Mouse (Mus musculus) forebrain, embryonic 10.5 days (tissue): ENCODE measurements around the gene Gm340. TPM values are rescaled to one million over a fixed set of nuclear protein-coding genes. Genes with fewer than 3 reads are reported as not detected.

ENCODE experiments used
- DNase-seq: peaks from one replicate; pipeline ENCODE4 v3.0.0-alpha.2; 2017; ENCODE audit warnings: low spot score; ENCODE audit errors: extremely low spot score
- H3K27ac ChIP-seq: fragments of 300-500 bp; sonication (generic); 2 replicates; pipeline ENCODE4 v1.5.1; 2016; ENCODE audit warnings: mild to moderate bottlenecking
- H3K27me3 ChIP-seq: fragments of 300-500 bp; sonication (generic); 2 replicates; pipeline ENCODE4 v1.6.1; 2016; ENCODE audit warnings: mild to moderate bottlenecking; ENCODE audit not compliant: poor library complexity, severe bottlenecking
- H3K36me3 ChIP-seq: fragments of 300-500 bp; sonication (generic); replicated peaks from 2 replicates; pipeline ENCODE4 v1.6.1; 2016; ENCODE audit warnings: mild to moderate bottlenecking, moderate library complexity
- H3K4me1 ChIP-seq: fragments of 300-500 bp; sonication (generic); 2 replicates; pipeline ENCODE4 v1.6.1; 2016
- H3K4me3 ChIP-seq: fragments of 300-500 bp; sonication (generic); 2 replicates; pipeline ENCODE4 v1.5.1; 2016; ENCODE audit warnings: mild to moderate bottlenecking, moderate library complexity
- H3K9me3 ChIP-seq: fragments of 300-500 bp; sonication (generic); 2 replicates; pipeline ENCODE4 v1.6.1; 2016; ENCODE audit warnings: mild to moderate bottlenecking, moderate library complexity
- WGBS: fragments of 180-500 bp; shearing (Covaris S2); methylation state at CpG from one replicate; pipeline ENCODE4 v1.1.7; 2016; 5-methylcytosine and 5-hydroxymethylcytosine counted together
- polyA plus RNA-seq: library from polyadenylated mRNA; unstranded; fragments of >200 nt; fragmentation: Nextera tagmentation; extraction: Ambion mirVana; gene quantifications from 2 replicates; pipeline ENCODE4 v1.2.1, GENCODE M21; 2016

Gm340 gene
- polyA plus RNA-seq, 1 experiment from 2014 or later: 3.2 TPM

- Histone ChIP-seq H3K27me3 (no peaks in the 10 kb centered on the region), H3K4me1 (no peaks in the 10 kb centered on the region), H3K36me3 (peaks cover 39% of the 10 kb centered on the region), H3K4me3 (no peak overlapping the region), H3K27ac (no peak overlapping the region), H3K9me3 (no peaks in the 10 kb centered on the region)
- no peak for DNase-seq
- 93% methylated on average over 20 of the region's 20 CpGs for WGBS
These were observed 5.5 kb downstream of the Gm340 start for GRCm38 (mm10) chr19:41587431-41588222.

DNA sequence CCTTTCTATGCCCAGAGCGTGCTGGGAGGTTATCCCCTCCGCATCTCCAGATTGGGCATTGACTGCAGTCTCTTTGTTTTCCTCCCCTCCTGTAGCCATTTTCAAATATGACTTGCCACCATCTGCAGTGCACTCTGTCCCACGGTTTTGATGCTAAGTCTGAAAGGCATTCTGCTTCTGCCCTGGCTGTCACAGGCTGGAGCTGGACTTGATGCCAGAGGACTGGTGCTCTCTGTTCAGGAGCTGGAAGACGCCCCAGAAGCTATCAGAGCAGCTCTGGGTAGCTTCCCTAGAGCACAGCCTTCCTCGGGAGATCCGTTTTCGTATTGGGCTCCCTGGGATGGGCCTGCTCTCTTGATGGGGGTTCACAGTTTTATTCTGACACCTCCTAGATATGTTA lies 6.9 kb downstream of the Gm340 start:
- Histone ChIP-seq H3K36me3 (peaks cover 25% of the 10 kb centered on the region), H3K27me3 (no peaks in the 10 kb centered on the region), H3K4me3 (no peak overlapping the region), H3K4me1 (no peaks in the 10 kb centered on the region), H3K9me3 (no peaks in the 10 kb centered on the region), H3K27ac (no peak overlapping the region)
- WGBS: 85% methylated on average over 7 of the region's 7 CpGs
- no peak for DNase-seq

- WGBS: 90% methylated on average over 8 of the region's 8 CpGs
- no peak overlapping the region for H3K27ac ChIP-seq
- peaks cover 19% of the 10 kb centered on the region for H3K36me3 ChIP-seq
- no peak for DNase-seq
- H3K4me3 ChIP-seq: no peak overlapping the region
- H3K27me3 ChIP-seq: no peaks in the 10 kb centered on the region
- H3K9me3 ChIP-seq: no peaks in the 10 kb centered on the region
- H3K4me1 ChIP-seq: no peaks in the 10 kb centered on the region
These were observed 7.5 kb downstream of the Gm340 start for GRCm38 (mm10) chr19:41589681-41590080.

DNA sequence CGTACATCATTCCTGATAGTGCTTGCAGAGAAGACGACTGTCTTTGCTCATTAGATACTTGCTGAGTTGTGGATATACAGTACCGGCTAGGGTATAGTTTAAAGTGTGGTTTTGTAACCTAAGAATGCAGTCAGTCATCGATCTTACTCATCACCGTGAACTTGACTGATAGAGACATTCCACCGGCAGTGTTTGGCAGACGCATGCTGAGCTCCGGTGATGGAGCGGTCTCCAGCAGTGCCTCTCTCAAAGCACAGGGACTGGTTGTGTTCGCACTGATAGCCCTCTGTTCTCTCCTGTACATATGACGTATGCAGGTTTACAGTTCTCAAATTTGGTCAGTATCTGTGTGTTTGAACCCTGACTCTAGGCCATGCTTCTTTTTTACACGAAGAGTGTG lies 9.6 kb downstream of the Gm340 start:
- Histone ChIP-seq H3K4me1 (no peaks in the 10 kb centered on the region), H3K4me3 (no peak overlapping the region), H3K27ac (no peak overlapping the region), H3K9me3 (no peaks in the 10 kb centered on the region), H3K36me3 (no peaks in the 10 kb centered on the region), H3K27me3 (no peaks in the 10 kb centered on the region)
- DNase-seq: no peak
- 91% methylated on average over 12 of the region's 12 CpGs for WGBS

- Histone ChIP-seq H3K27me3 (no peaks in the 10 kb centered on the region), H3K4me3 (no peak overlapping the region), H3K4me1 (peaks cover 12% of the 10 kb centered on the region), H3K27ac (no peak overlapping the region), H3K9me3 (no peaks in the 10 kb centered on the region), H3K36me3 (no peaks in the 10 kb centered on the region)
- 87% methylated on average over 6 of the region's 6 CpGs for WGBS
- no peak for DNase-seq
These were observed 15.2 kb downstream of the Gm340 start for GRCm38 (mm10) chr19:41597170-41597894.

DNA sequence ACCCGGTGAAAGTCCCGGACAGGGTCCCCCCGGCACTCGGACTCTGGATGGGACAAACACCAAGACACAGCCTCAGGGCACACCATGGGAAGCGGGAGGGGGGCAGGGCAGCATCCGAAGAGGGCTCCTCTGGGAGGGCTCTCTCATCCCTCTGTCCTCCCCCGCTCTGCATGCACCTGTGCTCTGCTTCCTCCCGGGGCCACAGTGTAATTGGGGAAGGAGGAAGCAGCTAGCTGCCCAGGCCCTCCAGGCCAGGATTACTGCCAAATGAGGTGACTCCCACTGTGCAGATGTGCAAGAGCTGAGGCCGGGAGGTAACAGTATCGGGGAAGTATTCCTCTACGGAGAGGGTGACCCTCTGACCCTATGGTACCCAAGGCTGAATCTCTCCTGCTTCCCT lies 18.5 kb downstream of the Gm340 start:
- peaks cover 12% of the 10 kb centered on the region for H3K4me1 ChIP-seq
- H3K4me3 ChIP-seq: no peak overlapping the region
- no peaks in the 10 kb centered on the region for H3K9me3 ChIP-seq
- H3K27ac ChIP-seq: no peak overlapping the region
- 51% methylated on average over 11 of the region's 11 CpGs for WGBS
- no peak for DNase-seq
- no peaks in the 10 kb centered on the region for H3K36me3 ChIP-seq
- H3K27me3 ChIP-seq: no peaks in the 10 kb centered on the region

DNA sequence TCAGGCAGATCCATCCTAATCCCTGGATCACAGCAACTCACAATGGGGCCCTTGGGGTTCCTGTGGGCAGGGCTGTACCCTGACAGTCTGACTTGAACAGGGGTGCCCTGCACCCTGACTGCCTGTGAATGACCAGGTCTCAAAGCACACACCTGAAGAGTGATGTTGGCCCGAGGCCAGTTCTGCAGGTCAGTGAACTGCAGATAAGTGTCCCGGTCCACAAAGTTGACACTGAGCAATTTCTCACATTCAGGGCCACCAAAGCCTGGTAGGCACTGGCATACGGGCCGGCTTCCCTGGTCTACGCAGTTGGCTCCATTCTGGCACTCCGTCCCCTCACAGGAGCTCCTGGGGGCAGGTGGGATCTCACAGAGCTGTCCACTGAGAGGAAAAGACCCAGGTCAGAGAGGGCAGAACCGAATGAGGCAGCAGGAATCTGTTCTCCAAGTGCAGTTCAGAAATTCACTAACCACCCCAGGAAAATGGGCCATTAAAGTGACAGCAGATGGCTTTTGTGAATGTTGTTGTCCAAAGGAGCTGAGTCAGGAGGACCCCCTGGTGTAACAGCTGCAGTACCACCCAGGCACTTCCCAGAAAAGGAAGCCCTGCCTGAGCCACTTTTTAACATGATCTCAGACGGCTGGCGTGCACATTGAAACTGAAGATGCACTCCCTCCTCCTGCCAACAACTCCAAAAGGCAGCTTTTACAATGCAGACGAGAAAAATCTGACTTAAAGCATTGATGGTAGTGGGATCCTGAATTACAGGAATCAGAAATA lies 24.2 kb downstream of the Gm340 start:
- 83% methylated on average over 10 of the region's 10 CpGs for WGBS
- H3K4me3 ChIP-seq: no peak overlapping the region
- no peak for DNase-seq
- peaks cover 5% of the 10 kb centered on the region; the same call in 1 of the 2 replicates for H3K27me3 ChIP-seq
- no peak overlapping the region for H3K27ac ChIP-seq
- H3K4me1 ChIP-seq: no peaks in the 10 kb centered on the region
- 0 out of 2 replicates have a peak, but pooled peaks cover 6% of the 10 kb centered on the region for H3K9me3 ChIP-seq
- 0 out of 2 replicates have a peak, but pooled peaks cover 2% of the 10 kb centered on the region for H3K36me3 ChIP-seq

DNA sequence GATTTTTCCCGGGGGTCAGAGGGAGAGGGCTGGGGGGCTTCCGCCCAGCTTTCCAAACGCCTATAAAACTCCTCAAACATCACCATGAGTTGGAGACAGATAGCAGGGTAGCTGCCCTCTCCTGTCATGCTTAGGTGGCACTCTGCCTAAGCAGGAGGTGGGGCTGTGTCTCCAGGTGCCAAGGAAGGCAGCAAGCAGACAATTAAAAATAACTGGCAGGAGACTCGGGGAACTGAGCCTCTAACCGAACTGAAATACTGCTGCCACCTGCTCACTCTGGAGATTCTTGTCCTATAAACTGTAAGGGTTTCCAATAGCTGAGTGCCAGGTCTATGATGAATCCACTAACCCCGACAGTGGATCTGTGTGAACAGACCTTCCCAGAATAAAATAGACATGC lies 29.5 kb downstream of the Gm340 start:
- Histone ChIP-seq H3K27ac (no peak overlapping the region), H3K4me3 (no peak overlapping the region), H3K36me3 (0 out of 2 replicates have a peak, but pooled peaks cover 2% of the 10 kb centered on the region), H3K4me1 (peaks cover 45% of the 10 kb centered on the region), H3K9me3 (0 out of 2 replicates have a peak, but pooled peaks cover 6% of the 10 kb centered on the region), H3K27me3 (peaks cover 55% of the 10 kb centered on the region)
- no peak for DNase-seq
- 88% methylated on average over 6 of the region's 6 CpGs for WGBS

- 29% methylated on average over 16 of the region's 16 CpGs for WGBS
These were observed 31.3 kb downstream of the Gm340 start for GRCm38 (mm10) chr19:41613325-41614087.

GRCm38 (mm10) chr19:41615606-41616224 lies 33.5 kb downstream of the Gm340 start:
- 58% methylated on average over 11 of the region's 11 CpGs for WGBS
- Histone ChIP-seq H3K9me3 (0 out of 2 replicates have a peak, but pooled peaks cover 3% of the 10 kb centered on the region), H3K27ac (peak overlapping the region; percentile 2; the same call in 1 of the 2 replicates), H3K27me3 (peaks cover 80% of the 10 kb centered on the region), H3K4me3 (no peak overlapping the region), H3K4me1 (peaks cover 67% of the 10 kb centered on the region), H3K36me3 (no peaks in the 10 kb centered on the region)
- peak; percentile 55 for DNase-seq

More at GRCm38 (mm10) chr19:41613325-41614087, 31.3 kb downstream of the Gm340 start:
- peak overlapping the region; percentile 35 for H3K4me3 ChIP-seq
- H3K4me1 ChIP-seq: peaks cover 62% of the 10 kb centered on the region
- peaks cover 66% of the 10 kb centered on the region for H3K27me3 ChIP-seq
- DNase-seq: peak; percentile 66
- 0 out of 2 replicates have a peak, but pooled peaks cover 6% of the 10 kb centered on the region for H3K9me3 ChIP-seq
- H3K36me3 ChIP-seq: 0 out of 2 replicates have a peak, but pooled peaks cover 2% of the 10 kb centered on the region
- H3K27ac ChIP-seq: peak overlapping the region; percentile 68

DNA sequence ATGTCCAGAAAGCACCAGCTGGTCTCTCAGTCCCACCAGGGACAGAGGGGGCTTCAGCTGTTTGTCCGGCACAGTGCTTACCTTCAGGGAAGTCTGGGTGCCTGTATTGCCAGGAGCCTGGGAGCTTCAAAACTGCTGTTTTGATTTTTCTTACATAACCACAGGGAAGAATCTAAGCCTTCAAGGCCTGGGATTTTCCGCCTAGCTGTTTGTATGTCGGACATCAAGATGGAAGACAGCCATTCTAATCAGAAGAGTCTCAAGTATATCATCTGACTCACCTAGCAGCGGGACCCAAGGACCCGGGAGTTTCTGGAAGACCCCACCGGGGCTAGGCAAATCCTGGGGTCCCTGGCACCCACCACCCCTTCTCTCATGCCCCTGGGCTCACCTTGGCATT lies 34.1 kb downstream of the Gm340 start:
- no peaks in the 10 kb centered on the region for H3K36me3 ChIP-seq
- H3K9me3 ChIP-seq: no peaks in the 10 kb centered on the region
- whole genome bisulfite sequencing: 75% methylated on average over 6 of the region's 6 CpGs
- H3K27me3 ChIP-seq: peaks cover 81% of the 10 kb centered on the region
- peaks cover 67% of the 10 kb centered on the region for H3K4me1 ChIP-seq
- DNase-seq: no peak
- no peak overlapping the region for H3K4me3 ChIP-seq
- H3K27ac ChIP-seq: peak overlapping the region; percentile 48
